Mouse (Mus musculus): ENCODE measurements around the gene Zfp592.

DNA sequence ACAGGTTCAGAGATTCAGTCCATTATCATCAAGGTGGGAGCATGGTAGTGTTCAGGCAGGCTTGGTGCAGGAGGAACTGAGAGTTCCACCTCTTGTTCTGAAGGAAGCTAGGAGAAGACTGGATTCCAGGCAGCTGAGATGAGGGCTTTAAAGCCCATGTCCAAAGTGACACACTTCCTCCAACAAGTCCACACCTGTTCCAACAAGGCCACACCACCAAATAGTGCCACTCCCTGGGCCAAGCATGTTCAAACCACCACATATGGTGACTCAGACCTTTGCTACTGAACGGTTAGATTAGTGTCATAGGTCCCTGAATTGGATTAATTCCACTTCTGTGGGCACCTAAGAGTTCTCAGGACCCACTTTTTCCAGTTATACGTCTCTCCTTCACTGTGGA is 22.1 kb upstream of the Zfp592 start:
- TF ChIP-seq CTCF (IDR thresholded peaks at IDR 0.05) (no peak), POLR2A (IDR thresholded peaks at IDR 0.05; ENCODE audit: insufficient read depth, low read depth, low read length) (no peak)

Measured in heart, adult 2 months (tissue).